Mouse (Mus musculus) hindbrain, embryonic 14.5 days (tissue): ENCODE measurements around the gene F8a. TPM values are rescaled to one million over a fixed set of nuclear protein-coding genes. Genes with fewer than 3 reads are reported as not detected.

Experiments
- polyA plus RNA-seq: library from polyadenylated mRNA; unstranded; fragments of >200 nt; fragmentation: Nextera tagmentation; extraction: Ambion mirVana; gene quantifications from 2 replicates; pipeline ENCODE4 v1.2.1, GENCODE M21; 2014

F8a gene
- polyA plus RNA-seq, 1 experiment from 2014 or later: 30.2 TPM

Other genes with a start within 250 kb of the F8a start
- gene Zfp185, start 241.0 kb upstream of the F8a start, polyA plus RNA-seq: 1.2 and 1.4 TPM in 2 replicates
- not detected in 2 replicates for gene Pnma5, start 191.2 kb upstream of the F8a start, polyA plus RNA-seq
- gene Pnma3, start 163.5 kb upstream of the F8a start, polyA plus RNA-seq: 2.8 and 4.4 TPM in 2 replicates
- not detected in 2 replicates for gene Xlr4a, start 145.8 kb upstream of the F8a start, polyA plus RNA-seq
- 4.8 and 7.7 TPM in 2 replicates for gene Xlr3a, start 131.2 kb upstream of the F8a start, polyA plus RNA-seq
- 0.31 and 0.80 TPM in 2 replicates for gene Gm14685, start 111.2 kb upstream of the F8a start, polyA plus RNA-seq
- not detected in 2 replicates for gene Xlr5b, start 79.5 kb upstream of the F8a start, polyA plus RNA-seq
- gene DXBay18, start 78.8 kb upstream of the F8a start, polyA plus RNA-seq: 0.59 TPM in 1 of 2 replicates, not detected in the other
- gene Spin2d, start 51.3 kb upstream of the F8a start, polyA plus RNA-seq: not detected in 2 replicates
- gene Xlr3b, start 36.1 kb upstream of the F8a start, polyA plus RNA-seq: 21.1 and 42.4 TPM in 2 replicates
- gene Xlr4b, start 14.0 kb upstream of the F8a start, polyA plus RNA-seq: 0.38 and 0.63 TPM in 2 replicates
- 0.16 and 0.30 TPM in 2 replicates for gene Xlr4c, start 14.8 kb downstream of the F8a start, polyA plus RNA-seq
- gene Xlr3c, start 37.1 kb downstream of the F8a start, polyA plus RNA-seq: 0.23 and 0.46 TPM in 2 replicates
- not detected in 2 replicates for gene Xlr5a, start 64.7 kb downstream of the F8a start, polyA plus RNA-seq
- not detected in 2 replicates for gene Xlr5c, start 64.7 kb downstream of the F8a start, polyA plus RNA-seq
- not detected in 2 replicates for gene Gm45015, start 108.5 kb downstream of the F8a start, polyA plus RNA-seq
- 12.1 and 13.6 TPM in 2 replicates for gene Zfp275, start 114.3 kb downstream of the F8a start, polyA plus RNA-seq
- not detected in 2 replicates for gene Gm18336, start 170.4 kb downstream of the F8a start, polyA plus RNA-seq
- 1.1 and 1.5 TPM in 2 replicates for gene Zfp92, start 182.8 kb downstream of the F8a start, polyA plus RNA-seq
- not detected in 2 replicates for gene Trex2, start 207.1 kb downstream of the F8a start, polyA plus RNA-seq
- gene Haus7, start 230.8 kb downstream of the F8a start, polyA plus RNA-seq: 59.8 and 66.9 TPM in 2 replicates